ENCODE assay signal across 8 mouse cellular contexts in the genomic region with DNA sequence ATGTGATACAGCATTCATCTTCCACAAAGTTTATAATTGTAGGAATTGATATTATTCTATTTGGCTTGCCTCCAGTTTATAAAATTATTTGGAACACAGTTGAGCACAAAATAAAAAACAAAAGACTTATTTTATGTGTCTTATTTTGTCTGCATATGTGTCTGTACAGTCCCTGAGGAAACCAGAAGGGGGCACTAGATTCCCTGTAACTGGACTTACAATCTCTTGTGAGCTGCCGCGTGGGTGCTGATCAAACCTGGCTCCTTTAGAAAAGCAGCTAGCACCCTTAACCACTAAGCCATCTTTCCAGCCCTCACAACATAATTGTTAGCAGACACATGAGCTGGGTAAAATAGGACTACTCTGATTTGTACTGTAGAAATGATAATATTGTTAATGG. TPM values are rescaled to one million over a fixed set of nuclear protein-coding genes. Genes with fewer than 3 reads are reported as not detected.
DNase-seq lines count a peak whose midpoint lies in the region; ATAC-seq and TF ChIP-seq lines count a peak whose summit lies in the region.

No protein-coding gene starts in this region.

- no peak for TF ChIP-seq POLR2A in small intestine, adult 2 months (IDR thresholded peaks at IDR 0.05; ENCODE audit: low read depth, low read length)

- no peak for TF ChIP-seq EP300 in heart, postnatal 0 days (IDR thresholded peaks at IDR 0.05; ENCODE audit: low read depth)

- H3K4me2 ChIP-seq in heart, postnatal 0 days (ENCODE audit: low read depth, low read length) = no peak overlapping the region
- no peak overlapping the region for H3K4me2 ChIP-seq in heart, embryonic 11.5 days
- H3K4me2 ChIP-seq in midbrain, embryonic 16.5 days (ENCODE audit: low read length) = no peak overlapping the region

- WGBS in heart, postnatal 0 days = 8% methylated on average over 2 of the region's 2 CpGs
- WGBS in heart, embryonic 11.5 days (ENCODE audit: insufficient replicate concordance) = 41% methylated on average over 2 of the region's 2 CpGs
- WGBS in small intestine, adult 2 months = 3% methylated on average over 2 of the region's 2 CpGs
- WGBS in midbrain, embryonic 16.5 days = 37% methylated on average over 2 of the region's 2 CpGs

- H3K4me1 ChIP-seq in heart, postnatal 0 days (ENCODE audit: control insufficient read depth, insufficient read depth) = peaks cover 4% of the 10 kb centered on the region
- no peaks in the 10 kb centered on the region for H3K4me1 ChIP-seq in heart, embryonic 11.5 days (ENCODE audit: control insufficient read depth, insufficient read depth, low read length)
- no peaks in the 10 kb centered on the region for H3K4me1 ChIP-seq in small intestine, adult 2 months (ENCODE audit: control insufficient read depth, insufficient read depth, insufficient read length, low read length)
- no peaks in the 10 kb centered on the region for H3K4me1 ChIP-seq in midbrain, embryonic 16.5 days (ENCODE audit: control insufficient read depth, insufficient read depth, low read length)

- ATAC-seq in heart, postnatal 0 days (ENCODE audit: insufficient read depth, low read depth) = 0 out of 2 replicates have a peak, but pooled peaks have one; percentile 44
- no peak for ATAC-seq in heart, embryonic 11.5 days (replicated peaks; ENCODE audit: insufficient number of reproducible peaks, low FRiP score, low TSS enrichment)
- no peak for ATAC-seq in midbrain, embryonic 16.5 days

- peak; percentile 55 for TF ChIP-seq CTCF in heart, postnatal 0 days (IDR thresholded peaks at IDR 0.05; ENCODE audit: low read depth)
- TF ChIP-seq CTCF in small intestine, adult 2 months (IDR thresholded peaks at IDR 0.05; ENCODE audit: extremely low read depth, insufficient read length, insufficient replicate concordance, low read depth, low read length) = peak; percentile 27; the same call in 1 of the 2 replicates

- no peak for DNase-seq in heart, postnatal 0 days (ENCODE audit: low spot score)
- DNase-seq in testis, postnatal 10 days (ENCODE audit: low spot score) = peak; percentile 41
- no peak for DNase-seq in testis, postnatal 14 days (ENCODE audit: low spot score)
- peak; percentile 63 for DNase-seq in cerebellum, adult 9-10 months
- peak; percentile 51 to 63 for DNase-seq in kidney, postnatal 36 days

- no peak overlapping the region for H3K27ac ChIP-seq in heart, postnatal 0 days (ENCODE audit: low read depth)
- H3K27ac ChIP-seq in heart, embryonic 11.5 days (ENCODE audit: low read depth, low read length) = no peak overlapping the region
- H3K27ac ChIP-seq in small intestine, adult 2 months (ENCODE audit: insufficient read depth, low read depth, low read length) = no peak overlapping the region
- no peak overlapping the region for H3K27ac ChIP-seq in midbrain, embryonic 16.5 days (ENCODE audit: low read length)

- H3K36me3 ChIP-seq in heart, postnatal 0 days (replicated peaks; ENCODE audit: control insufficient read depth, insufficient read depth, low read length) = no peaks in the 10 kb centered on the region
- no peaks in the 10 kb centered on the region for H3K36me3 ChIP-seq in heart, embryonic 11.5 days (ENCODE audit: control insufficient read depth, insufficient read depth, low read length)
- H3K36me3 ChIP-seq in small intestine, adult 2 months (ENCODE audit: control insufficient read depth, insufficient read depth, low read length) = no peaks in the 10 kb centered on the region
- H3K36me3 ChIP-seq in midbrain, embryonic 16.5 days (ENCODE audit: control insufficient read depth, insufficient read depth, low read length) = no peaks in the 10 kb centered on the region

- H3K4me3 ChIP-seq in heart, postnatal 0 days (ENCODE audit: low read depth, low read length) = no peak overlapping the region
- H3K4me3 ChIP-seq in heart, embryonic 11.5 days (ENCODE audit: low read depth, low read length) = no peak overlapping the region
- H3K4me3 ChIP-seq in small intestine, adult 2 months (ENCODE audit: low read depth, low read length) = no peak overlapping the region
- no peak overlapping the region for H3K4me3 ChIP-seq in midbrain, embryonic 16.5 days (ENCODE audit: low read depth, low read length)

- H3K9me3 ChIP-seq in heart, postnatal 0 days (replicated peaks; ENCODE audit: control insufficient read depth, low read length) = no peaks in the 10 kb centered on the region
- H3K9me3 ChIP-seq in heart, embryonic 11.5 days (replicated peaks; ENCODE audit: control insufficient read depth, low read length) = no peaks in the 10 kb centered on the region
- no peaks in the 10 kb centered on the region for H3K9me3 ChIP-seq in midbrain, embryonic 16.5 days (replicated peaks; ENCODE audit: control insufficient read depth, low read length, poor library complexity, severe bottlenecking)

- H3K27me3 ChIP-seq in heart, postnatal 0 days (ENCODE audit: control insufficient read depth, insufficient read depth, low read length) = no peaks in the 10 kb centered on the region
- H3K27me3 ChIP-seq in heart, embryonic 11.5 days (ENCODE audit: control insufficient read depth, insufficient read depth, low read length) = no peaks in the 10 kb centered on the region
- no peaks in the 10 kb centered on the region for H3K27me3 ChIP-seq in small intestine, adult 2 months (ENCODE audit: control insufficient read depth, insufficient read depth, low read length)
- no peaks in the 10 kb centered on the region for H3K27me3 ChIP-seq in midbrain, embryonic 16.5 days (ENCODE audit: control insufficient read depth, insufficient read depth, low read depth, low read length)

- H3K9ac ChIP-seq in heart, postnatal 0 days (replicated peaks; ENCODE audit: low read depth, low read length) = no peak overlapping the region
- no peak overlapping the region for H3K9ac ChIP-seq in heart, embryonic 11.5 days (ENCODE audit: low read depth, low read length)
- H3K9ac ChIP-seq in midbrain, embryonic 16.5 days (ENCODE audit: low read depth, low read length) = no peak overlapping the region

RNA-seq across cellular contexts. Expression of gene Fhl1, which starts 24.1 kb away (rescaled TPM):
- total RNA-seq in heart, postnatal 0 days (2014; rRNA removed; ENCODE audit: low replicate concordance) = 260 and 297 TPM in 2 replicates
- 183 and 189 TPM in 2 replicates for polyA plus RNA-seq in heart, postnatal 0 days (2015; fragmentation: Nextera tagmentation; extraction: Ambion mirVana)
- polyA plus RNA-seq in heart, embryonic 11.5 days (2014; fragmentation: Nextera tagmentation; extraction: Ambion mirVana) = 135 and 137 TPM in 2 replicates
- polyA plus RNA-seq in small intestine, adult 2 months (2012; rRNA removed) = 63.3 and 119 TPM in 2 replicates
- polyA plus RNA-seq in midbrain, embryonic 16.5 days (2015; fragmentation: Nextera tagmentation; extraction: Ambion mirVana) = 190 and 207 TPM in 2 replicates

Comparison
In these comparisons a context has a peak if more than half of its experiments do, and no peak if none do; other contexts are left out.
1. DNase-seq: peak in testis, postnatal 10 days (single experiment), cerebellum, adult 9-10 months (single experiment) and kidney, postnatal 36 days (2 of 2); none in heart, postnatal 0 days (single experiment) and testis, postnatal 14 days (single experiment).